Mouse (Mus musculus) ES-Bruce4 (cell line): Measurements from ENCODE around the gene Ubap1l.

ENCODE experiments used
- CTCF ChIP-seq: IDR thresholded peaks from one replicate; pipeline ENCODE4 v1.8.1; 2011; ENCODE audit warnings: low read depth, low read length
- POLR2A ChIP-seq: IDR thresholded peaks from one replicate; pipeline ENCODE4 v1.8.1; 2011; ENCODE audit warnings: low read length; ENCODE audit not compliant: insufficient read depth

- TF ChIP-seq CTCF (no peak), POLR2A (no peak)
Observed at GRCm38 (mm10) chr9:65347112-65347850, 13.6 kb upstream of the Ubap1l start.
